Mouse (Mus musculus): Measurements from ENCODE around the gene Zbtb21.
"Not testable (repeated sequence)": the region's sequence is repeated elsewhere in the genome, so short reads cannot be mapped to it uniquely, and the experiment has no call there.

Zbtb21 gene

GRCm38 (mm10) chr16:97962151-97962948, at the start of gene Zbtb21, which contains the start of gene C2cd2:
Gene Zbtb21 (minus strand): TSS chr16:97962622.
Gene C2cd2 (minus strand): TSS chr16:97962598.
- DNase-seq (ENCODE audit: low spot score in 2 of 2) = peak; percentile 98

- not testable (repeated sequence) for DNase-seq (ENCODE audit: low spot score in 2 of 2)
Measured at GRCm38 (mm10) chr16:97997383-97997731, 34.9 kb upstream of the Zbtb21 start.

DNA sequence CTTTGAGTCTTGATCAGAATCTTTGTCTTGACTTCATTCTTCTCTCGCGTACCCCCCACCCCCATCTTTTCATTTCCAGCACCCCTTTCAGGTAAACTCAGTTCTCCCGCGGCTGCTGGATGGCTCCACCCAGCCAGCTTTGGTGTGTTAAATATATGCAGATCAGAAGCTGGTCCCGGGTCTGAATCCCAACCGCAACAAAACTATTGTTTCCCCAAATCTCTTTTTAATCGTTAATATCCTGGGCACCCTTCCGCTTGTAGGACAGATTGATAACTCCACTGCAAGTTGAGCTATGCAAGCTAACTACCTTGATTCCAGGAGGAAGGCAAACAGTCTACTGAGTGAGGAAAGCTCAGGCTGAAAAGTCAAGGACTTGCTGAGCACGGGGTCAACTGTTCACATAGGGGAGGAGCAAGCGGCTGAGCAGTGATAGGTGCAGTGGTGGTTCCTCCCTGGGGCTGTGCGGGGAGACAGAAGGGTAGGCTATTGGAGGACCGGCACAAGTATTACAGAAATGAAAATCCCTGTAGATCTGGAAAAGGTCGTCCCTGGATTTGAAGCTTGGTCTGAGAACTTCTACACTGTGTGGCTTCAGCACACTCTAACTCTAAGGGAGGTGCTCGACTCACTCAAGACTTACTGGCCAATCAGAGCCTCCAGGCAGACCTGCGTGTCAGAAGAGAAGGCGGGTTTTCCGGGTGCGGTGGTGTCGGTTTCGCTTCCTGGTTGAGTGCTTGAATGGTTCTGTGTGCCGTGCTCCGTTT, 34.4 kb upstream of the Zbtb21 start, which contains the start of gene B230307C23Rik:
Gene B230307C23Rik, plus strand, starts transcription at position 700 of the 767 bp plus-strand sequence.
- peak; percentile 92 to 95 for DNase-seq (ENCODE audit: low spot score in 2 of 2)

GRCm38 (mm10) chr16:97995849-97996615, 33.6 kb upstream of the Zbtb21 start:
- peak in 1 of 2 experiments; percentile 31 for DNase-seq (ENCODE audit: low spot score in 2 of 2)

DNA sequence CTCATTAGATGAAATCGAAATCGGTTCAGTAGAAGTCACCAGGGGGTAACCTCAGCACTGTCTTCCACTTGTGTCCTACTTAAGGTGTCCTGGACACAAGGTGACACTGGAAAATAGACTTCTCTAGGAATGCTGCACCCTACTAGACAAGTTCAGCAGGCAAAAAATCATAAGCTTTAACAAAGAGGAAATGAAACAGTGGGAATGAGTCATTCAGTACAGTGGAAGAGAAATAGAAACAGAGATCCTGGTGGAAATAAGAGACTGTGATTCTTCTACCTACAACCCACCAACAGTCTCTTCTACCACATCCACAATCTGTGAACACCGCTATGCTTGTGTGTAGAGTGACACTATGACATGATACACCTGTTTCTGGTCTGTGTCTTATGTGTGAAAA, 30.1 kb upstream of the Zbtb21 start:
- not testable (repeated sequence) for DNase-seq (ENCODE audit: low spot score in 2 of 2)

DNA sequence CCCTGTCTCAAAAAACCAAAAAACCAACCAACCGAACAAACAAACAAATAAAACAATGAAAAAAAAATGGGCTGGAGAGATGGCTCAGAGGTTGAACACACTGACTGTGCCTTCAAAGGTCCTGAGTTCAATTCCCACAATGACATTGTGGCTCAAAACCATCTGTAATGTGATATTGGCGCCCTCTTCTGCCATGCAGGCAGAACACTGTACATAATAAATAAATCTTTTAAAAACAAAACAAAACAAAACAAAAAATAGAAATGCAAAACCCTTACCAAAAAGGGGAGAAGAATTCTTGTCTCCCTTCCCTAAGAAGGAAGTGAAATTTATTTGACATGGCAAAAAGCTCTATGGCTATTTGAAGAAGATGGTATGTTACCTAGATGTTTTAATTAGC, 29.1 kb upstream of the Zbtb21 start:
- DNase-seq (ENCODE audit: low spot score in 2 of 2) = no peak

DNA sequence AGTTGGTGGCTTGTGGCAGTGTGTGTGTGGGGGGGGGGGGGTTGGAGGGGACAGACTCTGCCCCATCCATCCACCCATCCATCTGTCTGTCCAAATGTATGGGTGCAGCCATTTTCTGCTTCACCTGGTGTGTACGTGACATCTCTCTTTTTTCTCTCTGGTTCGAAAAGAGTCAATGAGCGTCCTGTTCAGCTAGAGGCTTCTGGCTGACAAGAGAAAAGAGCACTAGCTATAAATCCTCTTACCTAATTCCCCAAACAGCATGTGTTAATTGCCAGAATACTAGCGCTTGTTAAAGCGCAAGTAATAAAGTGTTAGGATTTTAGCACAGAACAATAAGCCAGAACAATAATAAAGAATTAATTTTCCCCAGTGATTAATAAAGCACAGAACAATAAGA, 22.2 kb upstream of the Zbtb21 start:
- DNase-seq (ENCODE audit: low spot score in 2 of 2) = no peak

GRCm38 (mm10) chr16:97981362-97981761, 18.9 kb upstream of the Zbtb21 start:
- DNase-seq (ENCODE audit: low spot score in 2 of 2) = no peak

- no peak for DNase-seq (ENCODE audit: low spot score in 2 of 2)
Measured at GRCm38 (mm10) chr16:97977722-97978121, 15.3 kb upstream of the Zbtb21 start.

GRCm38 (mm10) chr16:97977277-97977676, 14.9 kb upstream of the Zbtb21 start:
- no peak for DNase-seq (ENCODE audit: low spot score in 2 of 2)

- peak in 1 of 2 experiments; percentile 17 for DNase-seq (ENCODE audit: low spot score in 2 of 2)
Measured at GRCm38 (mm10) chr16:97963956-97964540, 1.6 kb upstream of the Zbtb21 start.

- no peak for DNase-seq (ENCODE audit: low spot score in 2 of 2)
Measured at GRCm38 (mm10) chr16:97961381-97962150, 856 bp downstream of the Zbtb21 start.

- no peak for DNase-seq (ENCODE audit: low spot score in 2 of 2)
Measured at GRCm38 (mm10) chr16:97960348-97960747, 2.1 kb downstream of the Zbtb21 start.

GRCm38 (mm10) chr16:97958401-97958973, 3.9 kb downstream of the Zbtb21 start:
- peak in 1 of 2 experiments; percentile 3 for DNase-seq (ENCODE audit: low spot score in 2 of 2)

DNA sequence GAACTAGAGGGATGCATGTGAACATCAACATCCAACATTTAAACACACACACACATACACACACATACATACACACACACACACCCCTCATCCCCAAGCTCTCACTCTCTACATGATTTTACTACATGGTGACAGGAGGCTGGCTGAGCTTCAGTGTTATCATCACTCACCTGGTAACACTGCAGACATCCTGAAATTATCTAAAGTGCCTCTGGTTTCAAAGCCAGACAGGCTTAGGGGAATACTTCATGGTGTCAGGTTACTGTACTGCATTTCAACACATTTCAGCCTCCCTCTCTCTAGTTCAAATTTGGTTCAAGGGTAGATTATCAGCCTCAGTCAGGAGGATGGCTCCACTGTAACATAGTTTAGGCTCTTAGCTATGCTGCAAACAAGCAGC, 4.8 kb downstream of the Zbtb21 start:
- DNase-seq (ENCODE audit: low spot score in 2 of 2) = peak in 1 of 2 experiments; percentile 8

DNA sequence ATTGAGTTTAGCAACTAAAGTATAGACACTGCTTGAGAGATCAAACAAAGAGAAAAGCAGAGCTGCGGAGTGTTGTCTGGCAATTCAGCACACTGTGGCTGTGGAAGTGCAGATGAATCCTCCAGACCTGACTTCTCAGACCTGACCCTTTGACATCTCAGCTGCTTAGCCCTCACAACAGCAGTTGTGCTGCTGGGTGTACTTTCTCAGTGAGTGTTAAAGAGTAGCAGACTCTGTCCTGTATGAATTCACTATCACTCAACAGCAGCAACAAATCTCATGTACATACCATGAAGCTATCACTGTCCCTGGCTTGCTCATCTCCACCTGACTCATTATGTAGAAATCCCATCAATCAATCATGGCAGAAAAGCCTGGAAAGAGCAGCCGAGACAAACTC, 6.4 kb downstream of the Zbtb21 start:
- peak in 1 of 2 experiments; percentile 19 for DNase-seq (ENCODE audit: low spot score in 2 of 2)

GRCm38 (mm10) chr16:97953300-97953699, 9.1 kb downstream of the Zbtb21 start:
- peak in 1 of 2 experiments; percentile 14 for DNase-seq (ENCODE audit: low spot score in 2 of 2)

- DNase-seq (ENCODE audit: low spot score in 2 of 2) = peak in 1 of 2 experiments; percentile 15
Measured at GRCm38 (mm10) chr16:97952801-97953200, 9.6 kb downstream of the Zbtb21 start.

- DNase-seq (ENCODE audit: low spot score in 2 of 2) = peak in 1 of 2 experiments; percentile 20
Measured at GRCm38 (mm10) chr16:97952371-97952770, 10.1 kb downstream of the Zbtb21 start.

DNA sequence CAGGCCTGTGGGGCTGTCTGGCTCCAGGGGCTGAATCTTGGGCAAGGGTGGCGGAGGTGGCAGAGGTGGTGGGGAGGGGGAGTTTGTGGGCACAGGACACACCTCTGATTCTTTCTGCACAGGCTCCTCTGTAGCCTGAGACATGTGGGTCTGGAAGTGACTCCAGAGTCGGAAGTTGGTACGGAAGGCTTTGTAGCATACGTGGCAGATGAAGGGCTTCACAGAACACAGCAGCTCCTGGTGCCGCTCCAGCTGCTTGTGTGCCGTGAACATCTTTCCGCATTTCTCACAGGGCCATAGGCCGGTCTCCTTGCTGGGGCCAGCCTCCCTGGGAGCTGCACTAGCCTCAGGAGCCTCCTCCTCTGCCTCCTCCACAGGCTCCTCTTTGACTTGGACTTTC, 12.4 kb downstream of the Zbtb21 start:
- DNase-seq (ENCODE audit: low spot score in 2 of 2) = peak in 1 of 2 experiments; percentile 18

All from right cerebral cortex, postnatal 10 days (tissue).